Mouse (Mus musculus): Measurements from ENCODE around the gene Sytl1.

Gene Sytl1

DNA sequence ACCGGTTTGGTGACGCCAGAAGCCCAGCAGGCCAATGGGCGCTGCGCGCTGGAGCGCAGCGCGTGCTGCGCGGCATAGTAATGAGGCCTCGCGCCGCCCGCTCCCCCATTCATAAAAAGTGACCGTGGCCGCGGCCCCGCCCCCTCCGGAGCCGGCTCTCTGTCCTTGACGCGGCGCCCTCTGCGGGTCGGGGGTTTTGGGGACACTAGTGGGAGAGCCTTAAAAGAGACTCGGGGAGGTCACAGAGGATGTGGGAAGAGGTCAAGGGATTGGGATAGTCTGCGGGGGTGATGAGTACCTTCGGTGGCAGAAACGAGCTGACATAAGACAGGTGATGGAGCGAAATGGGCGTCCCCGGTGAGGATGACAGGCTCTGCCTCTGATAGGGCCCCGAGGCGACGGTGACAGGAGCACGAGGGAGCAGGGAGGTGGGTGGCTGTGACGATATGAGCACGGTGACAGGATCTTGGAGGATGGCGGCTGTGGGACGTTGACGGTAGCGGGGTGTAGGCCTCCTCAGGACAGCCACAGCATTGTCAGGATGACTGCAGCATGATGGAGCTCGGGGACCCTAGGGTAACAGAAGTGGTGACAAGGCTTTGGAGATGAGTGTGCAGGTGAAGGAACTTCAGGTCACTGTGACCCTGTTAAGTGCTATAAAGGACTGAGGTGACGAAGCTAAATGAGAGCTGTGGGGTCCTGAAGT is 50.2 kb downstream of the Sytl1 start:
- in situ Hi-C loops (cut with MboI): no loop called here

DNA sequence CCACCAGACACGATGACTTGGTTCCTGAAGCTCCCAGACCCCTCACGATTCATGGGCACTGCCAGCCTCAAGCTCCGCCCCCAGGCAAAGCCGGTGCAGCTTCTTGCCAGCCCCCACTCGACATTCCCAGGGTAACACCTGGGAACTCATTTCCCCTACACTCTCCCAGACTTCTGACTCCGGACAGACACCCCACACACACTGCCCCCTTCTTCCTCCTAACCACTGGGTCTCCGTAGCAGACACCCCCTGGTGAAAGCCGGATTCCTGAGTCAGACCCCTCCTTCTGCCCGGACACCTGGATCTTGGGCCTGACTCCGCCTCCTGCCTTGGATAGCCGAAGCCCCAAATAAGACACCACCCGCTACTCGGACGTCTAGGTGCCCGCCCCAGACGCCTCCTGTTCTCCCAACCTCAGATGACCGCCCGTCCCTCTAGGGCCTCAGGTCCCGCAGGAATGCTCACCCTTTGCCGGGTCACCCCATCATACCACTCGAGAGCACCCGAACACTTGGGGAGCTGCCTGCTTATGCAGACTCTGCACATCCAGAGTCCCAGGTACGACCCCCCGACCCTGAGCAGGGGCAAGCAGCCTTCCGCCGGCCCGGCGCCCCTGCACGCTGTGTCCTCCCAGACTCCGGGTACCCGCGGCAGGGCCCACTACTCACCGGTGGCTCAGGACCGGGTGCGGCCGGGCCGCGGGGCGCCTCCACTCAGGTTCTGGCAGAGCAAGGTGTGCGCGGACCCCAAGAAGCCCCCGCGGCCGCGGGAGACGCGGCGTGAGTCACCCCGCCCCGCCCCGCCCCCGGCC is 51.0 kb downstream of the Sytl1 start, which contains the start of the genes Cd164l2 and Gpr3:
Gene Cd164l2 (plus strand): TSS at position 381 of the 811 bp plus-strand sequence.
Gene Gpr3 (minus strand): TSS at position 786 of the 811 bp plus-strand sequence.
- in situ Hi-C loops (cut with MboI): no loop called here

DNA sequence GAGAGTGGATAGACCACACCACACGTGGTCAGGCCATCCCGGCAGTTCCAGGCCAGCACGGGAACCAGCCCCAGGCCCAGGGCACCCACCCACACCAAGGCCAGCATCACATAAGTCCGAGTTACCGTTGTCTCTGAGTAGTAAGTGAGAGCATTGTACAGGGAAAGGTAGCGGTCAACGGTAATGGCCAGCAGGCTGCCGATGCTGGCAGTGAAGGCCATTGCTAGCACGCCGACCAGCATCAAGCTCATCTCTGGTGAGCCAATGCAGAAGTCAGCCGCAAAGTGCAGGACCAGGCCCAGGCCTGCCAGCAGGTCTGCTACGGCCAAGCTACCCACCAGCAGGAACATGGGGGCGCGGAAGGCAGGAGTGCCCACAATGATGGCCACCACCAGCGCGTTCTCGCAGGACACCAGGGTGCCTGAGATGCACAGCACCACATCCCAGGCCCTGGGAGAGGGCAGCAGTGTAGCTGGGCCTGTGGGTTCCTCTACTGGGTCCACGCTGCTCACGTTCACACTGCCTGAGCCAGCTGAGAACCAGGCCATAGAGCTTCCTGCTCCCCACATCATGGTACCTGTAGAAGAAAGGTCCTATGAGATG is 52.0 kb downstream of the Sytl1 start:
- in situ Hi-C loops (cut with MboI): no loop called here

DNA sequence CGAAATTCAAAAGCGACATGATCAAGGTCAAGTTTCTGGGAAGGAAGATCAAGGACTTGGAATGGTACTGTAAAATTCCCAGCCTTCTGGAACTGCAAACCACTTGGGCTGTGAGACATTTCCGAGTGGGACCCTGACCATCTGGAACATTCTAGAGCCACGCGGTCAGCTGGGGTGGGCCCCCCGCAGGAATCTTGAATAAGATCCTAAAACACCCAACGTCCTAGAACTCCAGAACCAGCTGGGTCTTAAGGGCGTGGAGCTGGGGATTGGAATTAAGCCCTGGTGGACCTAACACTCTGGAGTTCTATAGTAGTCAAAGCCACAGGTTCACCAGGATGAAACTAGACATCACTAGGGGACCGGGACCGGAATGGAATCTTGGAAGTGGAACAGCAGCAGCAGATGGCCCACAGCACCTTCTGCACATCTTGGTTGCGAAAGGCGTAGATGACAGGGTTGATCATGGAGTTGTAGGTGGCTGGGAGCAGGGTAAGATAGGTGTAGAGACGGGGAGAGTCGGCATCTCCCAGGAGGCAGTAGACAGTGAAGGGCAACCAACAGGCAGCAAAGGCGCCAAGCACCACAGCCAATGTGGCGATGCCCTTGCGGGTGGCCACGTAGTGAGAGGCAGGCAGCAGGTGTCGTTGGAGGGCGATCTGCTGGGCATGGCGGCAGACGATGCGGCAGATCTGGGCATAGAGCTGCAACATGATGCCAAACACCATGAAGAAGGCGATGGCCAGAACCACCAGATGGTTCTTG is 52.7 kb downstream of the Sytl1 start:
- in situ Hi-C loops (cut with MboI): no loop called here

DNA sequence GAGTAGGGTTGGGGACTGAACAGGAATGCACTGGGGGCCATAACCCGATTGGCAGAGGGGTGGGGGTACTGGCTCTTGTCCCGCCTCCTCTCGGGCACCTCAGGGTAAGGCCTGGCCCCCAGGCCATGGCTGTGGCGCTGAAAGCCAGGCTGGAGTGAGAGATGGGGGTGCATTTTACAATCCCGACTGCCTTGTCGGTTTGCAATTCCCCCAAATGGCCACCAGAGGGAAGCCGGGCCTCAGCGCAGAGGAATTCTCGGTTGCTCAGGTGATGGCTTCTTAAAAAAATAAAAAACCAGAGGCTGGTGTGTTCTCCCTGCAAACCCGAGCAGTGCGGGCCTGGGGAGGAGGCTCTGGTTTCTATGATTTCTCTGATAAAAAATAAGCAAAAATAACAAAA is 53.5 kb downstream of the Sytl1 start:
- in situ Hi-C loops (cut with MboI): no loop called here

DNA sequence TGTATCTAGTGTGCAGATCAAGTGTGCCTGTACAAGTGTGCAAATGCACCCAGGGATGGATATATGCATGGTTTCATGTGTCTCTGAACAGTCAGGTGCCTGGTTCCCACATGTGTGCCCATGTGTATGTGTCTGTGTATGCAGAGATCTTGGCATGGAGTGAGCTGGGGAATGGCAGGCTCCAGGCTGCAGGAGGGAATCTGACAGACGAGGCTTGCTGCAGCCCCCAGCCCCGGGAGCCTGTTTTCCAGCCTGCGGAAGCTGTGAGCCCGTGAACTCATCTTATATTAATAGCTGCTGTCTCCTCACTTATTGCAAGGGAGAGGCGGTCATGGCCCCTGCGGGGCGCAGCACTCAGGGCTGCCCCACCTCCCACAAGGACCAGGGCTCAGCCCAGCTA is 58.5 kb downstream of the Sytl1 start:
- in situ Hi-C loops (cut with MboI): no loop called here

DNA sequence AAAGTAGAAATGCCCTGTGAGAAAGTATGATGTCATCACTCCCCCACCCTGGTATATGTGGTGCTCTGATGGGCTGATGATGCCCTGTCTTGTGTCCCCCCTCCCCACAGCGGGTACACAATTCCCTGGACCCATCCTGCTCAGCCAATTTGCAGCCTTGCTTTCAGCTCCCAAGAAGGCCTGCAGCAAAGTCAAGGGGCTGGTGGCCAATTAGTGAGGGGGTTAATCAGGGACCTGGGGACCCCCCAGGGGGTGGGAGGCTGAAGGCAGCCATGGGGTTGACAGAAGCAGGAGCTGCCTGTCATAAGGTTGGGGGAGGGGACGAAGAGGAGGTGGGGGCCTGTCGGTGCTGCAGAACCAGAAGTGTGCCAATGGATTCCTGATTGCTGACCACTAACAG is 59.3 kb downstream of the Sytl1 start:
- in situ Hi-C loops (cut with MboI): no loop called here

Data from mature B cell (primary cell).